Mouse (Mus musculus) hindbrain, embryonic 15.5 days (tissue): ENCODE measurements around the gene Ttc39b. TPM values are rescaled to one million over a fixed set of nuclear protein-coding genes. Genes with fewer than 3 reads are reported as not detected.

Experiments used
- ATAC-seq: fragments of 200-750 bp; cut with Nextera tagmentation; 2 replicates; pipeline ENCODE4 v1.8.0; 2017; ENCODE audit warnings: low read depth, moderate number of reproducible peaks, moderate TSS enrichment; ENCODE audit not compliant: low FRiP score
- H3K27ac ChIP-seq: fragments of 300-500 bp; sonication (generic); replicated peaks from 2 replicates; pipeline ENCODE4 v1.5.1; 2015; ENCODE audit warnings: mild to moderate bottlenecking, inconsistent platforms
- H3K27me3 ChIP-seq: fragments of 300-500 bp; sonication (generic); 2 replicates; pipeline ENCODE4 v1.6.1; 2015; ENCODE audit warnings: control low read depth, inconsistent platforms
- H3K36me3 ChIP-seq: fragments of 300-500 bp; sonication (generic); 2 replicates; pipeline ENCODE4 v1.6.1; 2015; ENCODE audit warnings: control low read depth, inconsistent platforms
- H3K4me1 ChIP-seq: fragments of 300-500 bp; sonication (generic); replicated peaks from 2 replicates; pipeline ENCODE4 v1.6.1; 2015; ENCODE audit warnings: control low read depth, inconsistent platforms
- H3K4me2 ChIP-seq: fragments of 300-500 bp; sonication (generic); 2 replicates; pipeline ENCODE4 v1.6.1; 2015; ENCODE audit warnings: moderate library complexity, mild to moderate bottlenecking, inconsistent platforms
- H3K4me3 ChIP-seq: fragments of 300-500 bp; sonication (generic); 2 replicates; pipeline ENCODE4 v1.5.1; 2015; ENCODE audit warnings: mild to moderate bottlenecking, inconsistent platforms
- H3K9ac ChIP-seq: fragments of 300-500 bp; sonication (generic); 2 replicates; pipeline ENCODE4 v1.6.1; 2015; ENCODE audit warnings: inconsistent platforms
- H3K9me3 ChIP-seq: fragments of 300-500 bp; sonication (generic); 2 replicates; pipeline ENCODE4 v1.6.1; 2016; ENCODE audit warnings: control low read depth, inconsistent platforms
- WGBS: fragments of 180-500 bp; shearing (Covaris S2); methylation state at CpG from one replicate; pipeline ENCODE4 v1.1.7; 2015; 5-methylcytosine and 5-hydroxymethylcytosine counted together
- polyA plus RNA-seq: library from polyadenylated mRNA; unstranded; fragments of >200 nt; fragmentation: Nextera tagmentation; extraction: Ambion mirVana; gene quantifications from 2 replicates; pipeline ENCODE4 v1.2.1, GENCODE M21; 2015

Ttc39b gene
- polyA plus RNA-seq, 1 experiment from 2014 or later = 6.8 TPM

DNA sequence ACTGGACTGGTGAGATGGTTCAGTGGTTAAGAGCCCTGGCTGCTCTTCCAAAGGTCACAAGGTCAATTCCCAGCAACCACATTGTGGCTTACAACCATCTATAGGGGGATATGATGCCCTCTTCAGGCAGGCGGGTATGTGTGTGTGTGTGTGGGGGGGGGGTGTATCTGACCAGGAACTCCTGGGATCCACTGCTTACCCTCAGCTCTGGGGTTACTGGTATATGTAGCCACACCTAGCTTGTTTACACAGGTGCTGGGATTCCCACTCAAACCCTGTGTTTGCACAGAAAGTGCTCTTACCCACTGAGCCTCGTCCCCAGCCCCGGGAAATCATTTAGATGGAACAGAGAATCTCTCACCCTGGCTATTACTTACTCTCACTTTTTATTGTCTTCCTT lies 13.7 kb upstream of the Ttc39b start:
- Histone ChIP-seq H3K27ac (no peak overlapping the region), H3K36me3 (no peaks in the 10 kb centered on the region), H3K4me2 (no peak overlapping the region), H3K9me3 (no peaks in the 10 kb centered on the region), H3K27me3 (no peaks in the 10 kb centered on the region), H3K9ac (no peak overlapping the region), H3K4me3 (no peak overlapping the region), H3K4me1 (no peaks in the 10 kb centered on the region)
- no peak for ATAC-seq
- WGBS = 73% methylated on average over 3 of the region's 3 CpGs

DNA sequence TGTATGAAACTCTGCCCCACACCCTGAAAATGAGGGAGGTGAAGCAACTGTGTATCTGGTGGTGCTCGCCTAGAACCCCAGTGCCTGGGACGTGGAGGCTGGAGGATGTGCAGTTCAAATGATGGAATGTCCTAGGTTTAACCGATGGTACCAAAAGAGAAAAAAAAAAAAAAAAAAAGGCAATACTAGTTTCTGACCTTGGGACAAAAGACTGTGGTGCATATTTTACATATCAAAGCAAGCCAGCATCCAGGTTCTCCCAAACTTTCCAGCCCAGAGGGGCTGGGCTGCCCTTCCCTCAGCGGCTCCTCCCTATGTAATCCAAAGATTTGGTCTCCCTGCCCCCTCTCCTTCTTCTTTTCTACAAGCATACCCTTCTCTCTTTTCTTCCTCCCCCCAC lies 6.3 kb upstream of the Ttc39b start:
- WGBS = 81% methylated on average over 4 of the region's 4 CpGs
- no peaks in the 10 kb centered on the region for H3K36me3 ChIP-seq
- no peak overlapping the region for H3K4me3 ChIP-seq
- H3K27ac ChIP-seq = no peak overlapping the region
- no peaks in the 10 kb centered on the region for H3K4me1 ChIP-seq
- no peak overlapping the region for H3K9ac ChIP-seq
- H3K4me2 ChIP-seq = no peak overlapping the region
- H3K9me3 ChIP-seq = no peaks in the 10 kb centered on the region
- H3K27me3 ChIP-seq = 0 out of 2 replicates have a peak, but pooled peaks cover 3% of the 10 kb centered on the region
- ATAC-seq = no peak

DNA sequence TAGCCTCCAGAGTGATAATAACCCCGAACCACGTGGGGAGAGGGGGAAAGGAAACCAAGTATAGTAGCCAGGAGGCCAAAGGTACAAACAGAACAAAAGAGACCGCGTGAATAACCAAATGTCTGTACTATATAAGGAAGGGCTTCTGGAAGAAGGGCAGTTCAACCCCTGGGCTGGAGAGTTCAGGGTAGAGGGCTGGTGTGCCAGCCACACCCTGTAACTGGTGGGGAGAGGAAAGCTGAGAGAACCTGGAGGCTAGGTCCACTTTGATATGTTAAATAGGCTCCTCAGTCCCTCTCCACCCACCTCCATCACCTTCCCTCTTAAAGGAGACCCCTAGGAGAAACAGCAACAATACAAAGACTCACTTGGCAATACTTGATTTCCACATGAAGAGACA lies 5.6 kb upstream of the Ttc39b start:
- H3K4me1 ChIP-seq = peaks cover under 1% of the 10 kb centered on the region; the same call in 1 of the 2 replicates
- H3K4me2 ChIP-seq = no peak overlapping the region
- H3K36me3 ChIP-seq = no peaks in the 10 kb centered on the region
- 0 out of 2 replicates have a peak, but pooled peaks cover 3% of the 10 kb centered on the region for H3K27me3 ChIP-seq
- H3K9me3 ChIP-seq = no peaks in the 10 kb centered on the region
- no peak overlapping the region for H3K4me3 ChIP-seq
- WGBS = 48% methylated on average over 4 of the region's 4 CpGs
- H3K27ac ChIP-seq = no peak overlapping the region
- ATAC-seq = no peak
- no peak overlapping the region for H3K9ac ChIP-seq

DNA sequence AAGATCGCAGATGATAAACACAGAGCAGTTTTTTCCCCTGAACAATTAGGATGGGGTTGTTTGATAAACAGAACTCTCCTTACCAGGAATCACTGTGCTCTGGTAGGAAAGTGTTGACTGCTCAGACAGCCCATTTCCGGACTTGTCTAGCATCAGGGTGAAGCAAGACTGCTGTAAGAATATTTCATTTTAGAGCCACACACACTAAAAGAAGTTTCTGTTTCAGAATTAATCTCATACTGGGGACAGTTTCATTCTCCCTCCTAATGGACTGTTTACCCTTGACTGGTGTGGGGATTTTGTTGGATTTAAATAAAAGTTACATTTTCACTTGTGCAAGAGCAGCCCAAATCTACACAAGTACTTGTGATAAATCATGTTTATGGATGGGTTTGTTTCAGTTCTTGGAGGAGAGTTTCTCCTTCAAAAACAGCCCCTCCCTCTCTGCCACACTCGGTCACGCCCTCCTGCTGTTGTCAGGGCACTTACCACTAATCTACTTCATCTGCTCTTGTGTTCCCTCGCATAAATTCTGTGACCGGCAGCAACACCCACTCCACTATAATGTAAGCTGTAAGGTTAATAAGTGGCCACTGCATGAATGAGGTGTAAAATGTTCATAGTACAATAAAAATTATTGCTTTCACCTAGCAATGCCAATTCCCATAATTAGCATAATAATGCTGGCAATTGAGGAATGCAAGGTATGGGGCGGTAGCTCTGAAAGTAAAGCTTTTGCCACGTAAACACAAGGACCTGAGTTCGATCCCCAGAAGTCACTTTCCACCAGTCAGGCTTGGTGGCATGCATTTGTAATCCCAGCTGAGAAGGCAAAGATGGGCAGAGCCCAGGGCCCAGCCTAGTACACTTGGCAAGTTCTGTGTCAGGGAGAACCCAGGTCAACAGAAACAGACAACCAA lies 4.2 kb upstream of the Ttc39b start:
- 43% methylated on average over 9 of the region's 9 CpGs for WGBS
- H3K4me2 ChIP-seq = no peak overlapping the region
- H3K4me3 ChIP-seq = no peak overlapping the region
- H3K36me3 ChIP-seq = no peaks in the 10 kb centered on the region
- peaks cover 5% of the 10 kb centered on the region; the same call in 1 of the 2 replicates for H3K4me1 ChIP-seq
- 0 out of 2 replicates have a peak, but pooled peaks cover 3% of the 10 kb centered on the region for H3K27me3 ChIP-seq
- no peak overlapping the region for H3K9ac ChIP-seq
- no peak overlapping the region for H3K27ac ChIP-seq
- H3K9me3 ChIP-seq = no peaks in the 10 kb centered on the region
- no peak for ATAC-seq

DNA sequence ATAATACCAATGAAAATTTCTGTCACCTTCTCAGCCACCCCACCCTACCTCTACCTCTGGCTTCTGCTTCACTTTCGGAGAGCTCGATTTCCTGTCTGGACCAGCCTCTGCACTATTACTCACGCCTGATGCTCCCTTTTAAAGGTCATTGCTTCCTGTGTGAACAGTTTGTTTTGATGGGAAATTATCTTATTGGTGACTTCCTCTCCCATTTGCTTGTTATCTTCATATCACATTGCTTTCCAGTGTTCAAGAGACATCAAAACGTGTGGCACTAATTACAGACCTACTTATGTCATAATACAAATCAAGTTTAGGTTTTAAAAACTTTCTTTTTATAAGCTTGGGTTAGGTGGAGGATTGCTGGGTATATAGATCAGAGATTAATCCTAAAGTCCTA lies 3.5 kb upstream of the Ttc39b start:
- Histone ChIP-seq H3K27ac (no peak overlapping the region), H3K36me3 (no peaks in the 10 kb centered on the region), H3K4me3 (no peak overlapping the region), H3K27me3 (0 out of 2 replicates have a peak, but pooled peaks cover 3% of the 10 kb centered on the region), H3K4me2 (no peak overlapping the region), H3K9ac (no peak overlapping the region), H3K9me3 (no peaks in the 10 kb centered on the region), H3K4me1 (peaks cover 10% of the 10 kb centered on the region)
- ATAC-seq = no peak
- 78% methylated on average over 4 of the region's 4 CpGs for WGBS

GRCm38 (mm10) chr4:83325366-83325765 lies 1.3 kb upstream of the Ttc39b start:
- WGBS = 56% methylated on average over 5 of the region's 5 CpGs
- peaks cover 7% of the 10 kb centered on the region; the same call in 1 of the 2 replicates for H3K27me3 ChIP-seq
- H3K36me3 ChIP-seq = no peaks in the 10 kb centered on the region

GRCm38 (mm10) chr4:83323201-83323903 lies 703 bp downstream of the Ttc39b start:
- H3K4me1 ChIP-seq = peaks cover 10% of the 10 kb centered on the region
- peak overlapping the region; percentile 96 for H3K4me2 ChIP-seq
- 2% methylated on average over 48 of the region's 48 CpGs for WGBS
- H3K9ac ChIP-seq = peak overlapping the region; percentile 49
- ATAC-seq = peak; percentile 50
- H3K27me3 ChIP-seq = peaks cover 7% of the 10 kb centered on the region; the same call in 1 of the 2 replicates
- H3K36me3 ChIP-seq = no peaks in the 10 kb centered on the region
- no peaks in the 10 kb centered on the region for H3K9me3 ChIP-seq
- H3K27ac ChIP-seq = peak overlapping the region; percentile 17; the same call in 1 of the 2 replicates
- H3K4me3 ChIP-seq = peak overlapping the region; percentile 66

More at GRCm38 (mm10) chr4:83325366-83325765, 1.3 kb upstream of the Ttc39b start:
- Histone ChIP-seq H3K4me2 (no peak overlapping the region), H3K4me3 (no peak overlapping the region), H3K4me1 (peaks cover 10% of the 10 kb centered on the region), H3K27ac (no peak overlapping the region), H3K9ac (no peak overlapping the region), H3K9me3 (no peaks in the 10 kb centered on the region)
- no peak for ATAC-seq

DNA sequence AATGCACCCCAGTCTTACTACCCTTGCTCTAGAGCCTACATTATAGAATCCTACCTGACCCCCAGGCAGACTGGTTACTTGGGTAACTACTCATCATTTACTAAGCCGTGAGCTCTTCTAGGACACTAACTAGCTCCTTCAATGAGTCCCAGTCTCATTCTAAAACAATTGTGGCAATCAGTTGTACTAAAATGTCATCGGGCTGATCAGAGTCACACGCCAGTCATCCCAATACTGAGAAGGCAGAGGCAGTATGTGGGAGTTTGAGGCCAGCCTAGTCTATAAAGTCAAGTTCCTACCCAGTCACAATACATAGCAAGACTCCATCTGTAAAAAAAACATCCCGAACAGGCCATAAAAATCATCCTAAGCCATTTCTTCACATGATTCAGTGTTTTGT lies 4.3 kb downstream of the Ttc39b start:
- Histone ChIP-seq H3K27ac (no peak overlapping the region), H3K36me3 (no peaks in the 10 kb centered on the region), H3K9me3 (no peaks in the 10 kb centered on the region), H3K4me2 (no peak overlapping the region), H3K4me3 (no peak overlapping the region), H3K4me1 (peaks cover 22% of the 10 kb centered on the region), H3K9ac (no peak overlapping the region), H3K27me3 (peaks cover 4% of the 10 kb centered on the region; the same call in 1 of the 2 replicates)
- no peak for ATAC-seq
- WGBS = 95% methylated on average over 4 of the region's 4 CpGs

DNA sequence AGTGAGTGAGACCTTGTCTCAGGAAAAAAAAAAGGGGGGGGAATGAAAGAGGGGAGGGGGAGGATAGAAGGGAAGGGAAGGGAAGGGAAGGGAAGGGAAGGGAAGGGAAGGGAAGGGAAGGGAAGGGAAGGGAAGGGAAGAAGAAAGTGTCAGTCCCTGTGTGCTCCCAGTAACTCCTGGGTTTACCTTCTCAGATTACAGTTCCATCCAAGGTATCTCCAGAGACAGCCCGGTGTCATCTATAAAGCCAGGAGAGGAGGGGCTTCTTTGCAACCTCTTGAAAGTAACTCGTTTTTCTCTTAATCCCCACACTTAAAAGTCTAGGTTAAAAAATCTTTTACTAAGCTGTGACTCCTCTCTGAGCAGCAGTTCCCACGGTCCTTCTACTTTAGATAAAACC lies 5.3 kb downstream of the Ttc39b start:
- H3K4me3 ChIP-seq = no peak overlapping the region
- no peak overlapping the region for H3K27ac ChIP-seq
- H3K9ac ChIP-seq = no peak overlapping the region
- no peak for ATAC-seq
- H3K27me3 ChIP-seq = peaks cover 4% of the 10 kb centered on the region; the same call in 1 of the 2 replicates
- WGBS = 48% methylated on average over 3 of the region's 3 CpGs
- no peaks in the 10 kb centered on the region for H3K36me3 ChIP-seq
- H3K4me2 ChIP-seq = no peak overlapping the region
- H3K4me1 ChIP-seq = peaks cover 21% of the 10 kb centered on the region
- H3K9me3 ChIP-seq = no peaks in the 10 kb centered on the region

DNA sequence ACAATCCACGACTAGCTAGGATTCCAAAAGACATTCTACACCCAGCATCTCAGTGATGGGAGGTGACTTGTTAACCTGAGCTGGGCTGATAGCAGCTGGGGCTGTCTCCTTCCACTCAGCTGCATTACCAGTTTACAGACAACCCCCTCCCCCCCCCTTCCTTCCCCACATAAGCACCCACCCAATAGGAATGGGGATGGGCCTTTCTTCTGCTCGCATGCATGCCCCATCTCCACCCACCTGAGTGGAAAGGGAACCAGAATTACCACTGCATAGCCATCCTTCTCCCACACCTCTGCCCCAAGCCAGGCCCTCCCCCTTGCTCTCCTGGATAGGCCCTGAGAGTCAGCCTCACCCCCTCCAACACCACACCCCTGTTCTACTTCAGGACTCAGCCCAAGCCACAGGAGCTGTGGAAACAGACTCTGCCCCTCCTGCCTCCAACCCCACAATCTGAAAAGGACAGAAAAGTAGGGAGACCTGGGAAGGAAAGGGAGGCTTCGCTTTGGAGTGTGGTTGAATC lies 6.2 kb downstream of the Ttc39b start:
- Histone ChIP-seq H3K9me3 (no peaks in the 10 kb centered on the region), H3K27me3 (peaks cover 4% of the 10 kb centered on the region; the same call in 1 of the 2 replicates), H3K4me2 (no peak overlapping the region), H3K4me1 (peaks cover 17% of the 10 kb centered on the region; the same call in 1 of the 2 replicates), H3K9ac (no peak overlapping the region), H3K27ac (no peak overlapping the region), H3K4me3 (no peak overlapping the region), H3K36me3 (no peaks in the 10 kb centered on the region)
- no peak for ATAC-seq
- WGBS = 86% methylated on average over 3 of the region's 3 CpGs

GRCm38 (mm10) chr4:83316718-83317117 lies 7.3 kb downstream of the Ttc39b start:
- Histone ChIP-seq H3K9ac (no peak overlapping the region), H3K27me3 (0 out of 2 replicates have a peak, but pooled peaks cover 4% of the 10 kb centered on the region), H3K36me3 (no peaks in the 10 kb centered on the region), H3K27ac (no peak overlapping the region), H3K9me3 (no peaks in the 10 kb centered on the region), H3K4me1 (peaks cover 16% of the 10 kb centered on the region; the same call in 1 of the 2 replicates), H3K4me2 (no peak overlapping the region), H3K4me3 (no peak overlapping the region)
- ATAC-seq = no peak
- 86% methylated on average over 3 of the region's 3 CpGs for WGBS
